Mouse (Mus musculus): ENCODE measurements at regions not wholly inside any gene's neighbourhood (a gene's known extent, or its start where the extent isn't known, plus 50 kb on each side); places are given as distances from the start of the nearest gene placed in this dataset.

- H3K36me3 ChIP-seq (ENCODE audit: control insufficient read depth in 1 of 2, insufficient read depth in 2 of 2, low read length in 2 of 2), result no peaks in the 10 kb centered on the region
- no peak overlapping the region for H3K4me3 ChIP-seq (ENCODE audit: control insufficient read depth in 1 of 2, insufficient read depth in 1 of 2, low read depth in 2 of 2, low read length in 2 of 2)
- TF ChIP-seq ZMIZ1 (IDR thresholded peaks at IDR 0.05; ENCODE audit: low read depth, low read length), result no peak
- TF ChIP-seq MAFK (IDR thresholded peaks at IDR 0.05; ENCODE audit: borderline replicate concordance, low read depth, low read length), result no peak
- no peak for TF ChIP-seq CHD1 (IDR thresholded peaks at IDR 0.05; ENCODE audit: low read depth, low read length)
- no peak for TF ChIP-seq EP300 (IDR thresholded peaks at IDR 0.05; ENCODE audit: low read depth in 1 of 2, low read length in 2 of 2)
- TF ChIP-seq POLR2AphosphoS5 (IDR thresholded peaks at IDR 0.05; ENCODE audit: borderline replicate concordance, low read depth, low read length), result no peak
- TF ChIP-seq MEF2A (IDR thresholded peaks at IDR 0.05; ENCODE audit: extremely low read depth, insufficient replicate concordance, low read depth, low read length, poor library complexity, severe bottlenecking), result no peak
- no peak for TF ChIP-seq RAD21 (IDR thresholded peaks at IDR 0.05; ENCODE audit: low read depth, low read length)
- no peak for TF ChIP-seq ZKSCAN1 (IDR thresholded peaks at IDR 0.05; ENCODE audit: low read depth, low read length)
- TF ChIP-seq MYB (IDR thresholded peaks at IDR 0.05; ENCODE audit: low read depth, low read length), result no peak
- no peak for TF ChIP-seq TCF12 (IDR thresholded peaks at IDR 0.05; ENCODE audit: low read depth, low read length)
- TF ChIP-seq USF2 (IDR thresholded peaks at IDR 0.05; ENCODE audit: borderline replicate concordance in 1 of 2, insufficient read depth in 1 of 2, low read depth in 1 of 2, low read length in 2 of 2), result no peak
- H3K9ac ChIP-seq (ENCODE audit: control insufficient read depth, low read depth, low read length, poor library complexity, severe bottlenecking), result no peak overlapping the region
- no peaks in the 10 kb centered on the region for H3K27me3 ChIP-seq (ENCODE audit: control insufficient read depth in 1 of 2, insufficient read depth in 2 of 2, low read length in 2 of 2)
- no peaks in the 10 kb centered on the region for H3K9me3 ChIP-seq (replicated peaks; ENCODE audit: insufficient read depth, low read length)
- DNase-seq (ENCODE audit: low read depth, low spot score), result no peak
- no peaks in the 10 kb centered on the region for H3K4me1 ChIP-seq (ENCODE audit: control insufficient read depth in 1 of 2, insufficient read depth in 2 of 2, low read length in 2 of 2)
- H3K27ac ChIP-seq (ENCODE audit: control insufficient read depth, low read depth, low read length), result no peak overlapping the region
- H3K79me2 ChIP-seq (ENCODE audit: control insufficient read depth, insufficient read depth, low read length, poor library complexity), result no peaks in the 10 kb centered on the region
These were observed 431.9 kb upstream of the Dppa4 start for GRCm38 (mm10) chr16:47851631-47852030.

GRCm38 (mm10) chr16:47859840-47860239, 423.7 kb upstream of the Dppa4 start:
- no peaks in the 10 kb centered on the region for H3K79me2 ChIP-seq (ENCODE audit: control insufficient read depth, insufficient read depth, low read length, poor library complexity)
- H3K27me3 ChIP-seq (ENCODE audit: control insufficient read depth in 1 of 2, insufficient read depth in 2 of 2, low read length in 2 of 2), result no peaks in the 10 kb centered on the region
- H3K4me3 ChIP-seq (ENCODE audit: control insufficient read depth in 1 of 2, insufficient read depth in 1 of 2, low read depth in 2 of 2, low read length in 2 of 2), result no peak overlapping the region
- no peaks in the 10 kb centered on the region for H3K4me1 ChIP-seq (ENCODE audit: control insufficient read depth in 1 of 2, insufficient read depth in 2 of 2, low read length in 2 of 2)
- no peak overlapping the region for H3K9ac ChIP-seq (ENCODE audit: control insufficient read depth, low read depth, low read length, poor library complexity, severe bottlenecking)
- H3K9me3 ChIP-seq (replicated peaks; ENCODE audit: insufficient read depth, low read length), result no peaks in the 10 kb centered on the region
- H3K36me3 ChIP-seq (ENCODE audit: control insufficient read depth in 1 of 2, insufficient read depth in 2 of 2, low read length in 2 of 2), result no peaks in the 10 kb centered on the region
- H3K27ac ChIP-seq (ENCODE audit: control insufficient read depth, low read depth, low read length), result no peak overlapping the region
- no peak for TF ChIP-seq MAFK (IDR thresholded peaks at IDR 0.05; ENCODE audit: borderline replicate concordance, low read depth, low read length)
- no peak for TF ChIP-seq ELF1 (IDR thresholded peaks at IDR 0.05; ENCODE audit: low read depth, low read length)
- TF ChIP-seq POLR2A (IDR thresholded peaks at IDR 0.05; ENCODE audit: control insufficient read depth in 1 of 2, insufficient read depth in 1 of 2, low read depth in 1 of 2, low read length in 2 of 2, poor library complexity in 1 of 2), result no peak
- no peak for TF ChIP-seq ETS1 (IDR thresholded peaks at IDR 0.05; ENCODE audit: low read depth, low read length)
- TF ChIP-seq NELFE (IDR thresholded peaks at IDR 0.05; ENCODE audit: low read depth, low read length), result no peak
- TF ChIP-seq CHD2 (IDR thresholded peaks at IDR 0.05; ENCODE audit: low read length), result no peak
- no peak for TF ChIP-seq JUND (IDR thresholded peaks at IDR 0.05; ENCODE audit: low read depth, low read length)
- TF ChIP-seq CTCF (IDR thresholded peaks at IDR 0.05 in 2 of 3, conservative IDR thresholded peaks at IDR 0.05 in 1 of 3; ENCODE audit: control insufficient read depth in 1 of 3, insufficient read depth in 1 of 3, low read depth in 2 of 3, low read length in 3 of 3, poor library complexity in 1 of 3, severe bottlenecking in 1 of 3), result no peak
- no peak for TF ChIP-seq MAX (IDR thresholded peaks at IDR 0.05; ENCODE audit: low read length)
- no peak for TF ChIP-seq GABPA (IDR thresholded peaks at IDR 0.05; ENCODE audit: low read depth, low read length)
- no peak for TF ChIP-seq BHLHE40 (IDR thresholded peaks at IDR 0.05; ENCODE audit: borderline replicate concordance, low read depth, low read length)
- no peak for TF ChIP-seq NRF1 (IDR thresholded peaks at IDR 0.05; ENCODE audit: insufficient read depth, low read depth, low read length, poor library complexity, severe bottlenecking)
- DNase-seq (ENCODE audit: low read depth, low spot score), result no peak
